Mouse (Mus musculus) kidney, adult 2 months (tissue): ENCODE measurements around the gene Sacs.

Source experiments
- CTCF ChIP-seq: fragments of 200-500 bp; conservative IDR thresholded peaks from 2 replicates; pipeline ENCODE4 v1.5.1; 2011; ENCODE audit warnings: low read depth, mild to moderate bottlenecking, control low read depth, low read length, moderate library complexity, mixed read lengths; ENCODE audit not compliant: insufficient read depth, insufficient read length
- POLR2A ChIP-seq: fragments of 200-500 bp; IDR thresholded peaks from one replicate; pipeline ENCODE4 v1.6.1; 2011; ENCODE audit warnings: low read depth, low read length, control low read depth

DNA sequence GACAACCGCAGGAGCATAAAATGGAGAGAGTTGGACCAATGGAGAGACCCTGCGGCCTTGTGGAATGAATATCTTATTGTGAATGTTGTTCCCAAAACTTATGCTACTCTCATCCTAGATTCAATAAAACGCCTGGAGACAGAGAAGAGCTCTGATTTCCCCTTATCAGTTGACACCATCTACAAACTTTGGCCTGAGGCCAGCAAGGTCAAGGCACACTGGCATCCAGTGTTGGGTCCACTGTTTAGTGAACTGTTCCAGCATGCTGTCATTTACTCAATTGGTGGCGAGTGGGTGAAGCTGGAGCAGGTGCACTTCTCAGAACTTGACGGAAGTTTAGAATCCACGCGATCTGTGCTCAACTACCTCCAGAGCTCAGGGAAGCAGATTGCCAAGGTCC lies 53.6 kb downstream of the Sacs start:
- no peak for TF ChIP-seq CTCF
- TF ChIP-seq POLR2A: no peak
